Mouse (Mus musculus): Measurements from ENCODE around the gene Vmn1r17.
"Not testable (repeated sequence)": the region's sequence is repeated elsewhere in the genome, so short reads cannot be mapped to it uniquely, and the experiment has no call there.

Gene Vmn1r17

DNA sequence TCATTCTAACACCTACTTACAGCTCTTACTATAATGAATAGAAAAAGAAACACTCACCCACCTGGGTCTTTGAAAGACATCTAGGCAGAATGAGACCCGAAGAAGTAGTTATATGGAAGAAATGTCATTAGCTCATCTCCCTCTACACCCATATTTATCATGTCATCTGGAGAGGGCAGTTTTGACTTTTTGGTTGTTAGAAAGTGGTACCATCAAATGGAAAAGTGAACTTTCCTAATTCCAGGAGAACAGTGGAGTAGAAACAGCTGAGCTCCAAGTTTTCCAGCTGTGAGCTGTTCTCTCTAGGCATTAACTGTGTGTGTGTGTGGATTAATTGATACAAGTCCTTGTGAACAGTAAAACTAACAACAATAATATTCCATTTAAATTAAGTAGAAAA is at the start of gene Vmn1r17:
TSS of gene Vmn1r17 (minus strand) at position 101 of the 400 bp plus-strand sequence.
- no peak for DNase-seq (ENCODE audit: low spot score in 2 of 2)

DNA sequence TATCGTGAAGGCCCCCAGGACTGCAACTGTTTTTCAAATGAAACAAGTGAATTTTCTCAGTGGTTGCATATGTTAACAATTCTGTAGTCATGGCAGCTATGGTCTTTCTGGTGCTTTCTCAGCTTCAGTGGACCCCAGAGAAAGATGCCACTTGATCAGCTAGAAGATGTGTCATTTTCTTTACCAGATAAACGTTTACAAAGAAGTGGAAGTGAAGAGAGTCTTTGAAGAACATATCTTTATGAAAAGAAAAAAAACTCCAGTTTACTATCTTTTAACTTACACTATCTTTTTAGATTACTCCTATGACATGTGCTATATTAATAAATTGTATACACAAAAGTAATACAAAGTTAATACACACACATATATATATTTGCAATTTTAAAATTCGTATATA is 40.0 kb upstream of the Vmn1r17 start, which contains the start of gene Vmn1r19:
TSS of gene Vmn1r19 (plus strand) at position 301 of the 400 bp plus-strand sequence.
- DNase-seq (ENCODE audit: low spot score in 2 of 2) = not testable (repeated sequence)

GRCm38 (mm10) chr6:57395683-57396082 is 32.2 kb upstream of the Vmn1r17 start, which contains the start of gene Vmn1r18:
TSS of gene Vmn1r18 (minus strand) at chr6:57395783.
- no peak for DNase-seq (ENCODE audit: low spot score in 2 of 2)

- DNase-seq (ENCODE audit: low spot score in 2 of 2) = no peak
These were observed 4.0 kb upstream of the Vmn1r17 start for GRCm38 (mm10) chr6:57367496-57367895.

- not testable (repeated sequence) for DNase-seq (ENCODE audit: low spot score in 2 of 2)
These were observed 2.3 kb upstream of the Vmn1r17 start for GRCm38 (mm10) chr6:57365866-57366265.

- DNase-seq (ENCODE audit: low spot score in 2 of 2) = no peak
These were observed 6.7 kb downstream of the Vmn1r17 start for GRCm38 (mm10) chr6:57356864-57357263.

- no peak for DNase-seq (ENCODE audit: low spot score in 2 of 2)
These were observed 34.1 kb downstream of the Vmn1r17 start, which contains the start of gene Vmn1r16 for GRCm38 (mm10) chr6:57329394-57329793. TSS of gene Vmn1r16 (minus strand) at chr6:57329494.

DNA sequence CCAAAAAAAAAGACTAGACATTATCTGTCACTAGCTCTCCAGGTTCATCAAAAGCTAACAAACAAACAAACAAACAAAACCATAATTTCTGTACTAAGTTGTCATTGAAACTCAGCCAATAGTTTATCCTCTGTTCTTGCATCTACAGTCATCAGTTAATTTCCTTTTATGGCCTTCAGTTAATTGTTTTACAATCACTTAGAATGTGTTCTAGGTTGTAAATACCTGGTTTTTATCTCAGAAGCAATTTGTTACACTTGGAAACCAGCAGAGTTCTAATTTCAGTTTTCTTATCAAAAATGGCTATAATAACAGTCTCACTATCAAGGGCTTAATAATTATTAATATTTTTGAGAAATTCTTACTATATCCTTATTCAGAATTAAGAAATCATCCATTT is 37.4 kb downstream of the Vmn1r17 start:
- DNase-seq (ENCODE audit: low spot score in 2 of 2) = no peak
